Mouse (Mus musculus) frontal cortex, adult (tissue): ENCODE results near the gene Stambp.

Experiments used
- ATAC-seq: cut with Nextera tagmentation; 2 replicates; pipeline ENCODE4 v1.9.2; 2017; ENCODE audit warnings: mild to moderate bottlenecking, moderate library complexity, mixed read lengths; ENCODE audit not compliant: low TSS enrichment

The Stambp gene

GRCm38 (mm10) chr6:83503361-83503760 is 69.2 kb downstream of the Stambp start:
- no peak for ATAC-seq

DNA sequence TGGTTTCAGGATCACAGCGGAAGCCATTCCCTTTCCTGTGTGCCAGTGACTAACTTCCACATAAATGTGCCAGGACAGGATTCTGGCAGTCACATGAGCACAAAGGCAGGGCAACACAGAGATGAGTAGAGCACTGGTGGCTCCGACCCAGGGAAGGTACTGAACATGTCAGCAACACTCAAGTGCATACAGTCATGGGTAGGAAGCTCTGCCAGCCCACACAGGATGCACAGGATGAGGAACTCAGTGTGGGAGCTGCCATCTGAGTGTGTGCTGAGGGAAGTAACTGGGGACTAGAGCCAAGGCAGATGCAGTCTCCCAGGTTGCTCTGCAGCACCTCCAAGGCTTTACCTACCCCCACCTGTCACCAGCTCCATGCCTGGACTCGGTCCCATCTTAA is 69.9 kb downstream of the Stambp start:
- peak; percentile 29 for ATAC-seq

- no peak for ATAC-seq
These were observed 70.8 kb downstream of the Stambp start for GRCm38 (mm10) chr6:83501524-83502310.

GRCm38 (mm10) chr6:83500462-83500861 is 72.1 kb downstream of the Stambp start:
- ATAC-seq, result no peak

DNA sequence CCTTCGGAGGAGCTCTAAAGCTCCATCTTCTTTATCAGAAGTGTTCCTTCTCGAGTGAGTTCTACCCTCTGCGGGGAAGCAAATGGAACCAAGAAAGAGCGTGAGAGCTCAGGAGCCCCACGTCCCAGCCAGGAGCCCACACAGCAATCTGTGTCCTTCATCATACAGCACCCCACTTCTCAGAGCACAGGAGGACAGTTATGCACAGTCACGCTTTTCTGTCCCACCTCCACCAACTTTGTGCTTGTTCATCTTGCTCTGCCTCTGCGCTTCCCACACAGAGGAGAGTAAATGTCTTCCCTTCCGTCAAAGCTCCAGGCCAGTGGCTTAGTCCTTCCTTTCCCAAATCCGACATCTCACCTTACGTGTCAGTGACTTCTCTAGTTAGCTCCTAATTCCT is 73.5 kb downstream of the Stambp start:
- peak; percentile 62 for ATAC-seq

- ATAC-seq, result peak; percentile 32; the same call in 1 of the 2 replicates
These were observed 75.5 kb downstream of the Stambp start for GRCm38 (mm10) chr6:83496753-83497710.

- no peak; the same call in 1 of the 2 replicates for ATAC-seq
These were observed 76.3 kb downstream of the Stambp start for GRCm38 (mm10) chr6:83496009-83496752.
